Mouse (Mus musculus): ENCODE data around the gene Gas7. TPM values are rescaled to one million over a fixed set of nuclear protein-coding genes. Genes with fewer than 3 reads are reported as not detected.

Gene Gas7
- 17.3 and 18.8 TPM in 2 replicates for total RNA-seq (2014; fragmentation: Nextera tagmentation)
- total RNA-seq (2017): 10.1 and 12.3 TPM in 2 replicates

DNA sequence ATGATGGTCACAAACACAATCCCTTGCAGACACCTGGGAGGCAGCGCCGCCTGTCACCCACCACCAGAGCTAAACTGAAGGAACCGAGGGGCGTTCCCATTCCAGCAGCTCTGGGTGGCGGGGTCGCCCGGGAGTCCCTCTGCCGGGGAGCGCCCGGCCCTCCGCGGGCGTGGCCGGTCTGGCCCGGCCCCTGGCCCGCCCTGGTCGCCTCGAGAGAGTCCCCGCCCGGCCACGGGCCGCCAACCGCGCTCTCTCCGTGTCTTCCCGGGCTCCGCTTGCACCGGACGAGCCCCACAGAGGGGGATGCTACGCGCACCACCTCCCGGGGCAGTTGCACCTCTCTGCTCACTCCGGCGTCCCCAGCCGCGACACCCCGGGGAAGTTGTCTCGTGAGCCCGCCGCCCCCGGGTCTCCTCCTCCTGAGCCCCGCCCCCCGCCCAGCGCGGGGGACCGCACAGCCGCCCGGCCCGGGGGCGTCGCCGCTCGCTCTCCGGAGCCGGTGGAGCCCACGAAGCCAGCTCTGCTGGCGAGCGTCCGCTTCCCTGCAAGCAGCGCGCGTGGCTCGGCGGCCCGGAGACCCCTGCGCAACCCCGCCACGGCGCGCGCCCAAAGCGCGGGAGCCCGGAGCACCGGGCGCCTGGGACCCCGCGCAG is at the start of gene Gas7:
Gene Gas7 (plus strand): TSS at position 564 of the 653 bp plus-strand sequence.
- ATAC-seq (replicated peaks; ENCODE audit: poor library complexity, severe bottlenecking): peak; percentile 21

- no peak for ATAC-seq (replicated peaks; ENCODE audit: poor library complexity, severe bottlenecking)
Observed at GRCm38 (mm10) chr11:67414346-67414940, 40.8 kb upstream of the Gas7 start.

GRCm38 (mm10) chr11:67423575-67423974 is 31.7 kb upstream of the Gas7 start:
- ATAC-seq (replicated peaks; ENCODE audit: poor library complexity, severe bottlenecking): no peak

GRCm38 (mm10) chr11:67428196-67428595 is 27.0 kb upstream of the Gas7 start:
- peak; percentile 56 for ATAC-seq (replicated peaks; ENCODE audit: poor library complexity, severe bottlenecking)

- ATAC-seq (replicated peaks; ENCODE audit: poor library complexity, severe bottlenecking): peak; percentile 62; the same call in 1 of the 2 replicates
Observed at GRCm38 (mm10) chr11:67429836-67430235, 25.4 kb upstream of the Gas7 start.

GRCm38 (mm10) chr11:67431116-67431645 is 24.1 kb upstream of the Gas7 start:
- no peak for ATAC-seq (replicated peaks; ENCODE audit: poor library complexity, severe bottlenecking)

- no peak for ATAC-seq (replicated peaks; ENCODE audit: poor library complexity, severe bottlenecking)
Observed at GRCm38 (mm10) chr11:67431864-67432263, 23.4 kb upstream of the Gas7 start.

DNA sequence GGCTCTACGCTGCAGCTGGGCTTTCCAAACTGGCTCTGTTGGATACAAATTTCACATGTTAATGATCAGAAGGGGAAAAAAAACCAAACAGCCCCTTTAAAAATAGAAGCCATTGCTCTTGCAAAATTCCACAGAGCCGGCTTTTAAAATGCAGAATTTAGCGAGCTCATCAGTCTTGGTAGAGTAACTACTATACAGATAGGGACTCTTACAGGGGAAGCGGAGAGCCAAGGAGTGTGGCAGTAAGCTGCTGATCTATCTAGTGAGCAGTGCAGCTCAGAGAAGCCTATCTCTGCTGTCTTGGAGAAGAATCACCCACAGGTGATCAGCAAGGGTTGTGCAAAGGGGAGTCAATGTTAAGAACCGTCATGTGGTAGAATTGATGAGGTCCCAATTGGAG is 21.5 kb upstream of the Gas7 start:
- no peak for ATAC-seq (replicated peaks; ENCODE audit: poor library complexity, severe bottlenecking)

GRCm38 (mm10) chr11:67438746-67439145 is 16.5 kb upstream of the Gas7 start:
- no peak for ATAC-seq (replicated peaks; ENCODE audit: poor library complexity, severe bottlenecking)

DNA sequence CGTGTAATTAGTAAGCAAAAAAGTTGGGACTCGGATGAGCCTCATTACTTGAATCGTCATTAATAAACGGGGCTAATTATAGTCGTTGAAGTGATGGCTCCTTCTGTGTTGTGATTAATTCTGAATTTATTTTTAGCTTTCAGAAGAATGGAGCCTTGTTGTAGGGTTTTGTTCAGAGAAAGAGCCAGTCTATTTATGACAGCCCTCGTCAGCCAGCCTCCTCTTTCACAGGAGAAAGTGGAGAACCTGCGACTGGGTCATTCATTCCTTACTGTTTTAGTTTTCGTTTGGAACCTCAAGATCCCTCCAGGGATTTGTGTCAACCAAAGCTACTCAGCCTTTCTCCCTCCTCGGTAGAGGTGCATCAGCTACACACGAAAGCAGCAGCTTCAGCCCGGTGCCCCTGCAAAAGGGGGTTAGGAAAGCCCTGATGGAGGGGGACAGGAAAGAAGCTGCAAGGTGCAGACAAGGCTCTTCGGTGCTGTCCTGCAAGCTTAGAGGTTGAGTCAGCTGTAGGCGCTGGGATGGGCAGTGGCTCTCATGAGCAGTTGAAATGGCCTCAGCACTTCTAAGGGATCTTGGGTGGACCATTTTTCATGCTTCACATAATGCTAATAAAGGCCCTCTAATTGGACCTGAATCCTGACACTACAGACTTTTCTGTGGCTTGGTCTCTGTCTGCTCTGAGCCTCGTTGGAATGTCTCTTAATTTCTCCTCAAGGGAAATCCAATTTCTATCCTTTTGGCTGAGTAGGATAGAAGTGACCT is 10.0 kb upstream of the Gas7 start:
- ATAC-seq (replicated peaks; ENCODE audit: poor library complexity, severe bottlenecking): no peak

- peak; percentile 62 for ATAC-seq (replicated peaks; ENCODE audit: poor library complexity, severe bottlenecking)
Observed at GRCm38 (mm10) chr11:67451525-67451924, 3.7 kb upstream of the Gas7 start.

- ATAC-seq (replicated peaks; ENCODE audit: poor library complexity, severe bottlenecking): peak; percentile 23
Observed at GRCm38 (mm10) chr11:67455527-67455981, 317 bp downstream of the Gas7 start.

- no peak for ATAC-seq (replicated peaks; ENCODE audit: poor library complexity, severe bottlenecking)
Observed at GRCm38 (mm10) chr11:67456029-67456428, 792 bp downstream of the Gas7 start.

DNA sequence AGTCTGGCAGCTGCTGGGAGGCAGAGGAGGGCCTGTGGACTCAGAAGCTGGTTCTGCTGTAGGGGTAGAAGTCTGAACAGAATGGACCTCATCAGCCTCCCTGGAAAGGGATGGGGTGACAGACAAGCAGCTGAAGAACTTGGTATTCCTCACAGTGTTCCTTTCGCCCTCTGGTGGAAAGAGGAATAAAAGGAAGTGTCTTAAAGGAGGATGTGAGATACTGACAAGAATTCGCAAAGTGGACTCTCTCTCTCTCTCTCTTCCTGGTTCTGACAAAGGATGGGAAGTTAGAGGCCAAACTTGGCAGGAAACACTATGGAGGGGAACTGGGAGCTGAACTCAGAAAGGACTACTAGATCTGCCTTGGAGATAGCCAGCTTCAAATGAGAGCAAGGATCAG is 2.9 kb downstream of the Gas7 start:
- ATAC-seq (replicated peaks; ENCODE audit: poor library complexity, severe bottlenecking): peak; percentile 45; the same call in 1 of the 2 replicates

DNA sequence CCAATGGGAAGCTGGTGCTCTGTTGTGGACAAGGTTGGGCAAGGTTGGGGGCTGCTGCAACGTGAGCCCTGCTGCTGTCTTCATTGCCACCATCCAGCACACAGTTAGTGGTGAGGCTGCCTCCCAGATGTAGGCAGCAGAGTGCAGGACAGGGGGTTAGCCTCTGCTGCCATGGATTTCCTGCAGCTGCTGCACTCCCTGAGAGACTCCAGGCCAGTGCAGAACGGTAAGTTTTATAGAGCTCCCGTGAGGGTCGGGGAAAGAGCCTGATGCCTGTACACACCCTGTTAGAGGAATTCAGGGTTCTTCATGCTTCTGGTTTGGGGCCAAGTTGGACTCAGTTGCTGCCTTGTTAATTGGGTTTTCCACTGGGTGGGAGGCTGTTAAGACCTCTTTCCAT is 11.9 kb downstream of the Gas7 start:
- no peak for ATAC-seq (replicated peaks; ENCODE audit: poor library complexity, severe bottlenecking)

GRCm38 (mm10) chr11:67468846-67469245 is 13.6 kb downstream of the Gas7 start:
- ATAC-seq (replicated peaks; ENCODE audit: poor library complexity, severe bottlenecking): no peak

GRCm38 (mm10) chr11:67474590-67474989 is 19.4 kb downstream of the Gas7 start:
- ATAC-seq (replicated peaks; ENCODE audit: poor library complexity, severe bottlenecking): no peak

- ATAC-seq (replicated peaks; ENCODE audit: poor library complexity, severe bottlenecking): peak; percentile 73
Observed at GRCm38 (mm10) chr11:67479534-67479933, 24.3 kb downstream of the Gas7 start.

DNA sequence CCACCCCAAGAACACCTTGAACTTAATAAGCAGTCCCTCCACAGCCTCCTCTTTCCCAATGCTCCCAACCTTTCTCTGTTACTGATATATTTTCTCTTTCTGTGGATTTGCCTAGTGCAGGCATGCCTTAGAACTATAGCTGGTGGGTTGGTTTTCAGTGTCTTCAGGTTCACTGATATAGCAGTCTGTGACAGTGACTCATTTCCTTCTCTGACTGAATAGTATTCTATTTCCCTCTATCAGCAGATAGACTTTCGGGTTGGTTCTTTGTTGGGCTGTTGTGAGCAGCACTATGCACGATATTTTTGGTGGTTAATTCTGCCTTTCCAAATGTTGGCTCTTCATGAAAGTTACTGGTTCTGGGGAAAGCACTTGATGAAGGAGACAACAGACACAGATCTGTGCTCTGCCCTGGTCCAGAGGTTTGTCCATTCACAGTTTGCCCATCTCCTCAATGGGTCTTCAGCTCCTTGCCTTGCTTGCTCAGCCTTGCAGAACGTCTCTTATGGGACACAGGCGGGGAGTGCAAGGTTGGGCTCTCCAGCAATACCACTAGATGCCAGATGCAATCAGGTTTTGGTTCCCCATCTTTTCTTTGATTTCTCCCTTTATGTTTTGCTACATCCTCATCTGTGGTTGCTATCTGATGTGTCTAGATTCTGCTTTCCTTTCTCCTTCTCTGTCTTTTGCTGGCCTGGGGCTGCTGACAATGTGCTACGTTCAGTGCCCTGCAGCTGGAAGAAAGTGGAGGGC is 25.1 kb downstream of the Gas7 start:
- peak; percentile 60 for ATAC-seq (replicated peaks; ENCODE audit: poor library complexity, severe bottlenecking)

GRCm38 (mm10) chr11:67481691-67482090 is 26.5 kb downstream of the Gas7 start:
- ATAC-seq (replicated peaks; ENCODE audit: poor library complexity, severe bottlenecking): no peak
